Mouse (Mus musculus): ENCODE measurements around the gene Arhgap44.

Gene Arhgap44

DNA sequence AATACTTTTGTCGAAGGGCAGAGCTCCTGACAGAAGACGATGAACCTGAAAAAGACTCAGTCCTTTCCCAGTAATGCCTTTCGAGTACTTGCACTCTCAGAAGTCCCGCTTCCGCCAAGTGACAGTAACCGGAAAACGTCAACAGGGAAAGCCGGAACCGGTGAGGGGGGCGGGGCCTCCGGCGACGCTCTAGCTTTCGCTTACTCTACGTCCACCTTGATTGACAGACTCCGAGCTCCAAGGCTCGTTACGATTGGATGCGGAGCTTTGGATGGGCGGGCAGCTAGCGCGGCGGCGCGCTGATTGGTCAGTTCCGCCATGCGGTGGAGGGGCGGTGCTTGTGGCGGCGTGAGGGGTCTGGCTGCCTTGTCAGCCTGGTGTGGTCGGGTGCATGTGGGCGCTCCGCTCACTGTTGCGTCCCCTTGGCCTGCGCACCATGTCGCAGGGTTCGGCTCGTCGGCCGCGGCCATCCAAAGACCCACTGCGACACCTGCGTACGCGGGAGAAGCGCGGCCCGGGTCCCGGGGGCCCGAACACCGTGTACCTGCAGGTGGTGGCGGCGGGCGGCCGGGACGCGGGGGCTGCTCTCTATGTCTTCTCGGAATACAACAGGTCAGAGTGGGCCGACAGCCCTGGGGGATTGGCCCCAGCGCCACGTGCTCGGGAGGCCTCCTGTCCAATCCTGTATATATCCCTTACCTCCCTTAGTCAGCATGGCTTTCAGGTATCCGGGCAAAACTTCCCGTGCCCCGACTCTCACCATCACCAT is 183.9 kb downstream of the Arhgap44 start, which contains the start of gene Elac2:
Gene Elac2, plus strand, starts transcription at position 319 of the 769 bp plus-strand sequence.
- DNase-seq (ENCODE audit: low read depth, low spot score): peak; percentile 98
- Histone ChIP-seq H3K36me3 (ENCODE audit: control insufficient read depth, insufficient read depth, low read length, poor library complexity, severe bottlenecking) (peaks cover 3% of the 10 kb centered on the region), H3K27me3 (ENCODE audit: control insufficient read depth, insufficient read depth, low read length, poor library complexity, severe bottlenecking) (no peaks in the 10 kb centered on the region; the same call in 1 of the 2 replicates)

DNA sequence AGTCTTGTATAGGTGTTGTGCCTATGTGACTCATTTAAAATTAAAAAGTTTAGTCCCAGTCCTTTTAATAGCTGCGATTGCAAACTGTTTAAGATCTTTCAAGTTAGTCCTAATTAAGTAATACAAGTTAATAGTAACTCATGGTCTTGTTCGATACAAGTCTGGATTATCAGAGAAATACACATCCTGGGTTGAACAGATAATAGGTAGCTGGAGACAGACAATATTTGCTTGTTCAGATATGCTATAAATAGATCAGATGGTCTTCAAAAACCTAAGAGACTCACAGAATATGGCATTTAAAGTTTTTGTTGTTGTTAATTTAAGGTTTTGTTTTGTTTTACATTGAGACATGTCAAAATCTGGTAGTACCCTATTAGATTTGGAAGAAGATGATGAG is 190.3 kb downstream of the Arhgap44 start:
- H3K36me3 ChIP-seq (ENCODE audit: control insufficient read depth, insufficient read depth, low read length, poor library complexity, severe bottlenecking): no peaks in the 10 kb centered on the region
- no peak for DNase-seq (ENCODE audit: low read depth, low spot score)
- H3K27me3 ChIP-seq (ENCODE audit: control insufficient read depth, insufficient read depth, low read length, poor library complexity, severe bottlenecking): no peaks in the 10 kb centered on the region; the same call in 1 of the 2 replicates

- DNase-seq (ENCODE audit: low read depth, low spot score): no peak
- H3K27me3 ChIP-seq (ENCODE audit: control insufficient read depth, insufficient read depth, low read length, poor library complexity, severe bottlenecking): no peaks in the 10 kb centered on the region; the same call in 1 of the 2 replicates
Observed at GRCm38 (mm10) chr11:64971471-64971988, 191.2 kb downstream of the Arhgap44 start.

GRCm38 (mm10) chr11:64968939-64969342 is 193.8 kb downstream of the Arhgap44 start:
- Histone ChIP-seq H3K27me3 (ENCODE audit: control insufficient read depth, insufficient read depth, low read length, poor library complexity, severe bottlenecking) (no peaks in the 10 kb centered on the region), H3K36me3 (ENCODE audit: control insufficient read depth, insufficient read depth, low read length, poor library complexity, severe bottlenecking) (no peaks in the 10 kb centered on the region)
- no peak for DNase-seq (ENCODE audit: low read depth, low spot score)

More at GRCm38 (mm10) chr11:64971471-64971988, 191.2 kb downstream of the Arhgap44 start:
- no peaks in the 10 kb centered on the region for H3K36me3 ChIP-seq (ENCODE audit: control insufficient read depth, insufficient read depth, low read length, poor library complexity, severe bottlenecking)

DNA sequence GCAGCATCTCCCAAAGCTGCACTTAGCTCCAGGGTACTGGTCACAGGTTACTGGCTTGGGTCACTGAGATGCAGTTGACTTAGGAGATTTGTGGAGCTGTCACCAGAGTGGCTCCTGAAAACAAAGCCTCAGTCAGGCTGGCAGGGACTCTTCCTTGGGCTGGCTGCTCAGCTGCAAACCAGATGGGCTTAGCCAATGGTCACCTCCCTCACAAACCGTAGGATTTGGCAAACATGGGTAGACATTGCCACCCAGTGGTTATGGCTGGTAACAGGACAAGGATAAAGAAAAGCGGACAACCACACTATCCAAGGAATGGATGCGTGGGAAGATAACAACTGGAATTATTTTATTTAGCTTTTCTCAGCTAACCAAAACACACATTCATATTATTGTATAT is 194.3 kb downstream of the Arhgap44 start:
- Histone ChIP-seq H3K27me3 (ENCODE audit: control insufficient read depth, insufficient read depth, low read length, poor library complexity, severe bottlenecking) (no peaks in the 10 kb centered on the region), H3K36me3 (ENCODE audit: control insufficient read depth, insufficient read depth, low read length, poor library complexity, severe bottlenecking) (no peaks in the 10 kb centered on the region)
- DNase-seq (ENCODE audit: low read depth, low spot score): peak; percentile 31

GRCm38 (mm10) chr11:64962629-64963028 is 200.1 kb downstream of the Arhgap44 start:
- no peak for DNase-seq (ENCODE audit: low read depth, low spot score)
- H3K36me3 ChIP-seq (ENCODE audit: control insufficient read depth, insufficient read depth, low read length, poor library complexity, severe bottlenecking): no peaks in the 10 kb centered on the region
- no peaks in the 10 kb centered on the region for H3K27me3 ChIP-seq (ENCODE audit: control insufficient read depth, insufficient read depth, low read length, poor library complexity, severe bottlenecking)

DNA sequence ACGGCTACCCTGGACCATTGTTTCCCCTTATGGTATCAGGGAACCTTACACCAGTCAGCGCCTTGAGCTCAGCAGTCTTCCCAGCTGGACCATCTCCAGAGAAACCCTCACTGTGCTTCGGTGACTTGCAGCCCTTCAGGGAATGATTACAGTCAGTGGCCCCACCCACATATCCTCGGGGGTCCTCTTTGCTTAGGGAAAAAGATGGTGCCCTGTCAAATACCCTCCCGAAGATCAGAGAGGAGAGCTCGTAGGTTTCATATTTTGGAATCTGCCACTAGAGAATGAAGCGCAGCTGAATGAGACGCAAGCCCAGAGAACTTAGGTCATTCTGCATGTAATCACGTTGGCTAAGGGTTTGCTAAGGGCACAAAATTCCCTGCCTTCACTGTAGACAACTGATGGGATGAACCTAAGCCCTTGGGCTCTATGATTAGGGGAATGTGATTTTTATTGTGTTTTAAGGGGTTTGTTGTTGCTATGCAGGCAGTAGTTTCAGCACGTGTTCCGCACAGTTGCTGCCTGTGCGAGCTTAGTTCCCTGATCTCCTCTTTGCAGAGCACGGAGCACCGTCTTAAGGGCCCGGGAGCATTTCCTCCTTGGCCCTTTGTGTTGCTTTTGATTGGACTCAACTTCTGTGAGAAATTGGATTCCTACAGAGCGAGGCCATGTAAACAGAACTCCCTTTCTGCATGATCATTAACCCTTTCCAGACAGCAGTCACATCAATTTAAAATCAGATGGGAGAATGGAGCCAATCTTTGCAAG is 205.6 kb downstream of the Arhgap44 start:
- Histone ChIP-seq H3K27me3 (ENCODE audit: control insufficient read depth, insufficient read depth, low read length, poor library complexity, severe bottlenecking) (no peaks in the 10 kb centered on the region), H3K36me3 (ENCODE audit: control insufficient read depth, insufficient read depth, low read length, poor library complexity, severe bottlenecking) (no peaks in the 10 kb centered on the region)
- DNase-seq (ENCODE audit: low read depth, low spot score): no peak

All from splenic B cell, adult 2 months (primary cell).